Mouse (Mus musculus): ENCODE results near the gene Dnmt3a. TPM values are rescaled to one million over a fixed set of nuclear protein-coding genes. Genes with fewer than 3 reads are reported as not detected.
"Not testable (repeated sequence)": the region's sequence is repeated elsewhere in the genome, so short reads cannot be mapped to it uniquely, and the experiment has no call there.

Dnmt3a gene
- polyA plus RNA-seq, 1 experiment from 2014 or later: 117 TPM

DNA sequence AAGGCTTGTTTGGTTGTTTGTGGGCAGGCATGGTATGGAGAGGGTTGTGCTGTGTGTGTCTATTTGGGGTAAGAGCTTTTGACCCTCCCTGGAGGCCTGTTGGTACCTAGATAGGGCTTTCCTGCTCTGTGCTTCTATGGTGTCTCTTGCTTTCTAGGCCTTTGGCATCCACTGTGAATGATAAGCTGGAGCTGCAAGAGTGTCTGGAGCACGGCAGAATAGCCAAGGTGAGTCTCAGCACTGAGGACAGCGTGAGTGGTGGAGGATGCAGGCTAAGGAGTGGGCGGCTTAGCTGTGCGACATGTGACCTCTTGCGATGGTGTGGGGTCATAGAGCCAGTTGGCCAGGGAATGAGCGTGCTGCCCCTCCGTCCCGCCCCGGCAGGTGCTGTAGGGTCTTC, 99.6 kb downstream of the Dnmt3a start:
- Histone ChIP-seq H3K4me3 (no peak overlapping the region), H3K36me3 (replicated peaks) (peaks cover 94% of the 10 kb centered on the region), H3K27ac (no peak overlapping the region), H3K4me1 (no peaks in the 10 kb centered on the region), H3K9me3 (no peaks in the 10 kb centered on the region), H3K27me3 (ENCODE audit: poor library complexity, severe bottlenecking) (no peaks in the 10 kb centered on the region)
- 91% methylated on average over 9 of the region's 9 CpGs for WGBS
- DNase-seq (ENCODE audit: extremely low spot score, low spot score): no peak

DNA sequence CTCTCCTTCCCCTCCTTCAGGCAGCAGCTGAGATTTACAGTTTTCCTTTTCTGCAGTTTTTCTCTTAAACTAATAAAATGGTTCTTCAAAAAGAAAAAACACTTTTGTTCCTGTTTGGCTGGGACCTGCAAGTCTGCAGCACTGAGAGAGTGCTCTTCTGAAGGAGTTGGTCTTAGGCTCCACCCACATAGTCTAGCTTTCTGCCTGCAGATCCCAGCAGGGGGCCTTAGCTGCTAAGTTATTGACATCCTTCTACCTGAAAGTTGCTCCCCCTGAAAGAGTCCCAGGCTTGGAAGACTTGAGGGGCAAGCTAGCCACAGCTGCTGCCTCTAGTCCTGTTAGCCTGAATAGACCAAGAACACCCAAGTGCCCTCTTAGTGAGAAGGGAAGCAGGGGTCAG, 100.5 kb downstream of the Dnmt3a start:
- Histone ChIP-seq H3K36me3 (replicated peaks) (peaks cover 94% of the 10 kb centered on the region), H3K9me3 (no peaks in the 10 kb centered on the region), H3K4me1 (no peaks in the 10 kb centered on the region), H3K4me3 (no peak overlapping the region), H3K27ac (no peak overlapping the region), H3K27me3 (ENCODE audit: poor library complexity, severe bottlenecking) (no peaks in the 10 kb centered on the region)
- DNase-seq (ENCODE audit: extremely low spot score, low spot score): no peak

DNA sequence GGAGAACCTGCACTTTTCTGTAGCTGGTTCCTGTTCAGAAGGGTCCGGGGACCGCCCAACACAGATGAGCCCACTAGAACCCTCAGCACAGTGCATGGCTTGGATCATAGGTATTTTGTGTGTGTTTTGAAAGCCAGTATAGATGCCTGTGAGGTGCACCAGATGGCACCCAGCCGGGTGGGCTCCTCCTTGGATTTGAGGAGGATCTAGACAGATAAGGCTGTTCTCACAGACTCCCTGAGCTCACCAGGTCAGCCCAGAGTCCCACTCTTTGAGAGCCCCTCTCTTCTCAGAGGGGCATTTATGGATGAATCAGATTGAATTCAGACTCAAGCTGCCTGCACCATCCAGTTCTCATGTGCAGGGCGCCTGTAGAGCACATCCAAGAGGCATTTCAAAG, 101.2 kb downstream of the Dnmt3a start:
- H3K36me3 ChIP-seq (replicated peaks): peaks cover 90% of the 10 kb centered on the region
- no peak overlapping the region for H3K27ac ChIP-seq
- 85% methylated on average over 4 of the region's 4 CpGs for WGBS
- no peak for DNase-seq (ENCODE audit: extremely low spot score, low spot score)
- no peak overlapping the region for H3K4me3 ChIP-seq
- H3K27me3 ChIP-seq (ENCODE audit: poor library complexity, severe bottlenecking): no peaks in the 10 kb centered on the region
- H3K4me1 ChIP-seq: no peaks in the 10 kb centered on the region
- H3K9me3 ChIP-seq: no peaks in the 10 kb centered on the region

DNA sequence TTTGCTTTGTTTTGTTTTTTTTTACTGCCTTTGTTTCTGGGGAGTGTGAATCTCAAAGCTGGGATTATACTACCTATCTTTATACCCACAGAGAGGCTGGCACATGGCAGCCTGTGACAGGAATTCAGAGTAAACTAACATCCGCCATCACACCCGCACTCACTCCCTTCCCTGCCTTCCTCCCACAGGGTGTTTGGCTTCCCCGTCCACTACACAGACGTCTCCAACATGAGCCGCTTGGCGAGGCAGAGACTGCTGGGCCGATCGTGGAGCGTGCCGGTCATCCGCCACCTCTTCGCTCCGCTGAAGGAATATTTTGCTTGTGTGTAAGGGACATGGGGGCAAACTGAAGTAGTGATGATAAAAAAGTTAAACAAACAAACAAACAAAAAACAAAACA, 101.6 kb downstream of the Dnmt3a start:
- no peaks in the 10 kb centered on the region for H3K9me3 ChIP-seq
- no peak overlapping the region for H3K4me3 ChIP-seq
- no peaks in the 10 kb centered on the region for H3K27me3 ChIP-seq (ENCODE audit: poor library complexity, severe bottlenecking)
- H3K36me3 ChIP-seq (replicated peaks): peaks cover 90% of the 10 kb centered on the region
- DNase-seq (ENCODE audit: extremely low spot score, low spot score): no peak
- no peaks in the 10 kb centered on the region for H3K4me1 ChIP-seq
- no peak overlapping the region for H3K27ac ChIP-seq
- 86% methylated on average over 13 of the region's 13 CpGs for WGBS

DNA sequence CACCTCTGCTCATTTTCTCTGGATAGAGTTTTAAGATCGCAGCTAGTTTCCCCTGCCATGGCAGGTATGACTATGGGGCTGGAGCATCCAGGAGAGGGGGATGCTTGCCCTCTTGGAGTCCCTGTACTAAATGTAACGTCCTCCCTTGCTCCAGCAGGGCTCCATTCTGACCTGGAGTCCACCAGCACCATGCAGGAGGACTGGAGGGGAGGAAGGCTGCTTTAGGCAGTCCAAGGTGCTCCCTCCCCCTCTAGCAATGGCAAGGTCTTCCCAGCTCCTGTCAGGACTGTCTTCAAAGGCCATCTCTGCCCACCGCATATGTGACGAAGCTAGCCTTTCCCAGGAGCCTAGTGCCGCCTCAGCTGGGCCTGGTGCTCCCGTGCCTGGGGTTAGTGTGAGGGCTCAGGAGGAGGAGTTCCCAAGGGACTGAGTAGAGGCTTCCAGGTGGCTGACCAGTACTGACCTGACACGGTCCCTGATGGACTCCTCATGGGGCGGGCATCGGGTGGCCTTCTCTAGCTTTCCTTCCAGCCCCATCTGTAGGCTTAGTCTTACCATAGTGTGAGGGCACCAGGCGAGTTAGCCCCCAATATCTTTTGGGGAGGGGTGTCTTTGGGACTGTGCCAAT, 104.8 kb downstream of the Dnmt3a start:
- no peak for DNase-seq (ENCODE audit: extremely low spot score, low spot score)
- peaks cover 62% of the 10 kb centered on the region for H3K36me3 ChIP-seq (replicated peaks)
- H3K27me3 ChIP-seq (ENCODE audit: poor library complexity, severe bottlenecking): no peaks in the 10 kb centered on the region
- H3K4me3 ChIP-seq: no peak overlapping the region
- no peaks in the 10 kb centered on the region for H3K9me3 ChIP-seq
- H3K4me1 ChIP-seq: 0 out of 2 replicates have a peak, but pooled peaks cover 2% of the 10 kb centered on the region
- no peak overlapping the region for H3K27ac ChIP-seq
- 81% methylated on average over 10 of the region's 10 CpGs for WGBS

DNA sequence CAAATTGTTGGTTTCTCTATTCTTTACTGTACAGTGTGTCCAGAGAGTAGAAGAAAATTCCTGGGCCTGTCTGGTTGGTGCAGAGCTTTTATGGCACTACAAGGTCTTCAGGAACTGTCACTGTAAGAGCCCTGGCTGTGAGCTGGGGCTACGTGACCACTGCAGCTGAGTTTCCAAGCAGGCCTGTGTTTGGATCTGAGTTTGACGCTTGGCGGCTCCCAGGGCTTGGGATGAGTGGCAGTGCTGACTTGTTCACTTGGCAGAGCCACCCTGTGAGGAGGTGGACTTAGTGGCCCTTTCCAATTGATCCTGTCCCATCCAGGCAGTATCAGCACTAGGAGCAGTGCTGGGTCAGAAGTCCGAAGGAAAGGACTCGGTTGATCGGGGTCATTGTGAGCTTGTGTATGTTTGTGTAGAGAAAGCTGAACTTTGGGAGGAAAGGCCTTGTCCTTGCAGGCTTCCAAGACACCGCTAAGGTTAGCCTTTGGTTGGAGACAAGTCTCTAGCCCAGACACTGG, 106.1 kb downstream of the Dnmt3a start:
- H3K36me3 ChIP-seq (replicated peaks): peaks cover 49% of the 10 kb centered on the region

DNA sequence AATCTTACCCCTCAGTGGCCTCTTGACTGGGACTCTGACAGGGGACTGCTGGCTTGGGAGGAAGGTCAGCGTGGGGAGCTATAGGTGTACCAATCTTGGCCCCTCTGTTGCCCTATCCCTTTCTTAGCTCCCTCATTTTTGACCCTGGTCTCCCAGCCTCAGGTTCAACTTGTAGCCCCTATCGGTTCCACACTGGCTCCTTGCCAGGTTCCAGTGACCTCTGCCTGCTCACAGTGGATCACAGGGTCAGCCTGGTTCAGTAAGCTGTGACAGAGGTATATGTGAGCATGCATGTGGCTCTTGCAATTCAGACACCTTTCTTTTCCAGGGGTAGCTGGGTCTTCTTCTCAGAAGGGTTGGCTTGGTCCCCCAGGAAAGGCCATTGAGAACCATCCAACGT, 110.0 kb downstream of the Dnmt3a start:
- no peak for DNase-seq (ENCODE audit: extremely low spot score, low spot score)
- 80% methylated on average over 3 of the region's 3 CpGs for WGBS
- H3K27me3 ChIP-seq (ENCODE audit: poor library complexity, severe bottlenecking): no peaks in the 10 kb centered on the region
- peaks cover 11% of the 10 kb centered on the region for H3K36me3 ChIP-seq (replicated peaks)
- peaks cover 20% of the 10 kb centered on the region for H3K4me1 ChIP-seq
- no peak overlapping the region for H3K4me3 ChIP-seq
- H3K27ac ChIP-seq: no peak overlapping the region
- H3K9me3 ChIP-seq: no peaks in the 10 kb centered on the region

More for the DNA sequence above, 106.1 kb downstream of the Dnmt3a start:
- Histone ChIP-seq H3K9me3 (no peaks in the 10 kb centered on the region), H3K4me1 (0 out of 2 replicates have a peak, but pooled peaks cover 2% of the 10 kb centered on the region), H3K4me3 (no peak overlapping the region), H3K27me3 (ENCODE audit: poor library complexity, severe bottlenecking) (no peaks in the 10 kb centered on the region), H3K27ac (no peak overlapping the region)
- WGBS: 95% methylated on average over 7 of the region's 7 CpGs
- no peak for DNase-seq (ENCODE audit: extremely low spot score, low spot score)

DNA sequence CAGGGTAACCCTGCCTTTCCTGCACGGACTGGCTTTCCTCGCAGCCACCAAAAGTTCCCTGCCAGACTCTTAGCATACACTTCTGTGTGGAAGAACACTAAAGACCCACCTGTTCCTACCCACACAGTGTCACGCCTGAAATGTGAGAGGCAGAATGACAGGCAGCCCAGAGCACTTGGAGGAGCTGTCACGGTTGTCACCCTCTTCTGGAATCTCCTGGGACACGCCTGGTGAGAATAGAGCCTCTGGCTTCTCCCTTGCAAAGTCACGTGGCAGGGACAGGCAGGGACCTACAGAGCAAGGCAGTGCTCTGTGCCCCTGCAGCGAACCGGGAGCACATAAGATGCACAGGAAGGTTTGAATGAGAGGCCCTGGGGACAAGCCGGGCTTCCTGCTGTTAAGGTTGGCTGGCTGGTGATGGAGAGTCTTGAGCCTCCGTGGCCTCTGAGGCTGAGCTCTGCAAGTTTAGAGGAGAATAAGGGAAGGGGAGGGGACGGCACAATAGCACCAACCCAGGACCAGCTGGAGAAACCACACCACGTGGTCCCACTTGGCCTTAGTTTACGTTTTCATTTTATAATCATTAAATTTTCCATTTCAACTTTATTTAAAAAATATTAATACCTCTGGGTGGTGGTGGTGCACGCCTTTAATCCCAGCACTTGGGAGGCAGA, 112.0 kb downstream of the Dnmt3a start:
- peaks cover 2% of the 10 kb centered on the region; the same call in 1 of the 2 replicates for H3K36me3 ChIP-seq (replicated peaks)
- no peak for DNase-seq (ENCODE audit: extremely low spot score, low spot score)
- no peaks in the 10 kb centered on the region for H3K27me3 ChIP-seq (ENCODE audit: poor library complexity, severe bottlenecking)
- WGBS: 25% methylated on average over 14 of the region's 14 CpGs
- H3K4me1 ChIP-seq: peaks cover 27% of the 10 kb centered on the region
- no peak overlapping the region for H3K4me3 ChIP-seq
- no peak overlapping the region for H3K27ac ChIP-seq
- no peaks in the 10 kb centered on the region for H3K9me3 ChIP-seq

DNA sequence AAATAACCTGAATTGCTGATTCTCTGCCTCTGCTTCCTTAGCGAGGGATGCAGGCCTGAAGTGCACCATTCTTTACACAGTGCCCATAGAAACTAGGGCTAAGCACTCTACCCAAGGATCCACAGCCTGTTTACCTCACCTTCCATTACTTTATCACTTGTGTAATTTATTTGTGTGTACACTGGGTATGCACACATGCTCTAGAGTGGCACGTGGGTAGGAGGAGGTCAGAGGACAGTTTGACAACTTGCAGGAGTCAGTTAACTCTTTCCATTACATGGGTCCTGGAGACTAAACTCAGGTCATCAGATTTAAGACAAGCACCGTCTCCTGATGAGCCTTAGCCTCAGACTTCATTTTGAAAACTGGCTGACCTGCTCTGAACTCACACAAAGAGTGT, 112.8 kb downstream of the Dnmt3a start:
- WGBS: 83% methylated on average over 3 of the region's 3 CpGs
- no peak overlapping the region for H3K4me3 ChIP-seq
- no peak overlapping the region for H3K27ac ChIP-seq
- peaks cover 27% of the 10 kb centered on the region for H3K4me1 ChIP-seq
- no peak for DNase-seq (ENCODE audit: extremely low spot score, low spot score)
- H3K36me3 ChIP-seq (replicated peaks): peaks cover 2% of the 10 kb centered on the region; the same call in 1 of the 2 replicates
- no peaks in the 10 kb centered on the region for H3K27me3 ChIP-seq (ENCODE audit: poor library complexity, severe bottlenecking)
- H3K9me3 ChIP-seq: no peaks in the 10 kb centered on the region

DNA sequence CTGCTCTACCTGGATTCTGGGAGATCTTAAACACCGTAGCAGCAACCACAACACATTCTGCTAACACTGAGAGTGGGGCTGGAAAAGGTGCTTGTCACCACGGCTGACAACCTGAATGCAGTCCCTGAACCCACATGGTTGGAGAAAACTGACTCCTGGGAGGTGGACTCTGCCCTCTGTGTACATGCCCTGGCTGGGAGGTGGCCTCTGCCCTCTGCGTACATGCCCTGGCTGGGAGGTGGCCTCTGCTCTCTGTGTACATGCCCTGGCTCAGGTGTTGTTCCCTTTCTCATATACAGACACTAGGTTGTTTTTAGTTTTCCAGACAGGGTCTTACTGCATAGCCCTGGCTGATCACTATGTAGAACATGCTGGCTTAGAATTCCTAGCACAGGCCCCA, 113.6 kb downstream of the Dnmt3a start:
- Histone ChIP-seq H3K27ac (no peak overlapping the region), H3K27me3 (ENCODE audit: poor library complexity, severe bottlenecking) (no peaks in the 10 kb centered on the region), H3K4me3 (no peak overlapping the region), H3K36me3 (replicated peaks) (no peaks in the 10 kb centered on the region), H3K4me1 (peaks cover 24% of the 10 kb centered on the region), H3K9me3 (no peaks in the 10 kb centered on the region)
- DNase-seq (ENCODE audit: extremely low spot score, low spot score): no peak
- 86% methylated on average over 3 of the region's 3 CpGs for WGBS

DNA sequence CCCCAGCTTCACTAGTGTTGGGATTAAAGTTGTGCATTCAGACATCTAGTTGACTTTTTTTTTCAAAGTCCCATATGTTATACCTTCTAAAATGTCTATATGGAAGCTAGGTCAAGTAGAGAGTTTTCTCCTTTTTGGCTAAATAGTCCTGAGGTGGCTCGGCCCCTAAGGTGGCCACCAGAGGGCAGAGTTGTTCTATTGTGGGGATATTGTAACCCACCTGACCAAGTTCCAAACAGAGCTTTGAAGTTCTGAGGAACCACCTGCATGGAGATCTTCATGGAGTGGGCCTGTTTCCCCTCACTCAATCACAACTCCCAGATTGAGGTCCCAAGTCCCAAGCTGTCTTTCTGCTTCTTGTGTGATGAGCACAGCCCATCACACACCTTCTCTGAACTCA, 120.3 kb downstream of the Dnmt3a start:
- H3K36me3 ChIP-seq (replicated peaks): no peaks in the 10 kb centered on the region
- no peak overlapping the region for H3K27ac ChIP-seq
- 2% methylated on average over 1 of the region's 1 CpGs for WGBS
- no peak overlapping the region for H3K4me3 ChIP-seq
- DNase-seq (ENCODE audit: extremely low spot score, low spot score): peak; percentile 53
- no peaks in the 10 kb centered on the region for H3K9me3 ChIP-seq
- no peaks in the 10 kb centered on the region for H3K27me3 ChIP-seq (ENCODE audit: poor library complexity, severe bottlenecking)
- H3K4me1 ChIP-seq: peaks cover 6% of the 10 kb centered on the region; the same call in 1 of the 2 replicates

DNA sequence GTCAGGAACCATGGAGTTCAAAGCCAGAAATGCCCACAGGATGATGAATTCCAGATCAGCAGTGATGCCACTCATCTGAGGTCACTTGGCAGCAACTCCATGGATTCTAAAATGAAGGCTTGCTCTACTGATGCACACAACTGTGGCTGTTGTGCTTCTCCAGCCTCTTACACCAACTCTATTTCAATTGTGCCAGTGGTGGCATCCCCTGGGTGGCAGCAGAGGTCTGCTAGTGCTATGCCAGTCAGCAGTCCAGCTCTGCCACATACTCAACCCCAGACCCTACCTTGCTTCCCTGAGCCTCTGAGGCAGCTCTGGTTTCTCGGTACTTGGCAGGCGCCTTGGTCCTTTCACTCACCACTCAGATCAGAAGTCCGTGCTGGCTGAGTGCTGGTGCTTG, 123.0 kb downstream of the Dnmt3a start:
- Histone ChIP-seq H3K36me3 (replicated peaks) (no peaks in the 10 kb centered on the region), H3K27me3 (ENCODE audit: poor library complexity, severe bottlenecking) (no peaks in the 10 kb centered on the region), H3K9me3 (no peaks in the 10 kb centered on the region), H3K4me3 (no peak overlapping the region), H3K4me1 (no peaks in the 10 kb centered on the region), H3K27ac (no peak overlapping the region)
- no peak for DNase-seq (ENCODE audit: extremely low spot score, low spot score)
- 86% methylated on average over 3 of the region's 3 CpGs for WGBS

DNA sequence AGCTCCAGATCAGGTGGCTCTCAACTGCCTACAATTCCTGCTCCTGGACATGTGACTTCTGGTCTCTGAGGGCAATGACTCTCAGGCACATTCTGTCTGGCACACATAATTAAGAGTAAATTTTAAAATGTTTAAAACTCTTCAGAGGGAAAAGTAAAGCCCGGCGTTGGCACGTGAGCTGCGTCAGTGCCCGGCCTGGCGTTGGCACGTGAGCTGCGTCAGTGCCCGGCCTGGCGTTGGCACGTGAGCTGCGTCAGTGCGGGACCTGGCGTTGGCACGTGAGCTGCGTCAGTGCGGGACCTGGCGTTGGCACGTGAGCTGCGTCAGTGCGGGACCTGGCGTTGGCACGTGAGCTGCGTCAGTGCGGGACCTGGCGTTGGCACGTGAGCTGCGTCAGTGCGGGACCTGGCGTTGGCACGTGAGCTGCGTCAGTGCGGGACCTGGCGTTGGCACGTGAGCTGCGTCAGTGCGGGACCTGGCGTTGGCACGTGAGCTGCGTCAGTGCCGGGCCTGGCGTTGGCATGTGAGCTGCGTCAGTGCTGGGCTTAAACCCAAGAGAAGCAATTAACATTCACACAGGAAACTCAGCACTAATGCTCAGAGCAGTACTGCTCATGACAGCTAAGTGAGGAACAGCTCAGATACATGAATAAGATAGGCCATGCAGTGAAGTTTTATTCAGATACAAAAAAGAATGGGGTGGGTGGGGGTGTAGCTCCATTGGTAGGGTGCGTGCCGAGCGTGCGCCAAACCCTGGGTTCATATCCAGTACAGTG, 124.5 kb downstream of the Dnmt3a start:
- not testable (repeated sequence) for H3K9me3 ChIP-seq; H3K4me3 ChIP-seq; H3K27me3 ChIP-seq (ENCODE audit: poor library complexity, severe bottlenecking); H3K4me1 ChIP-seq; DNase-seq (ENCODE audit: extremely low spot score, low spot score); H3K27ac ChIP-seq; H3K36me3 ChIP-seq (replicated peaks)
- 93% methylated on average over 40 of the region's 47 CpGs for WGBS
